Mouse (Mus musculus) forebrain, embryonic 14.5 days (tissue): ENCODE measurements at regions not wholly inside any gene's neighbourhood (a gene's known extent, or its start where the extent isn't known, plus 50 kb on each side); places are given as distances from the start of the nearest gene placed in this dataset.
A peak's percentile ranks its signal among the peaks of the same experiment; 100 is the strongest.

Source experiments
- ATAC-seq: fragments of 200-750 bp; cut with Nextera tagmentation; 2 replicates; pipeline ENCODE4 v1.8.0; 2017; ENCODE audit warnings: mild to moderate bottlenecking, moderate library complexity
- DNase-seq: peaks from one replicate; pipeline ENCODE4 v3.0.0-alpha.2; 2015; ENCODE audit warnings: low spot score
- H3K27ac ChIP-seq: fragments of 300-500 bp; sonication (generic); 2 replicates; pipeline ENCODE4 v1.5.1; 2014; ENCODE audit warnings: low read depth, mild to moderate bottlenecking, control low read depth, low read length, moderate library complexity
- H3K27me3 ChIP-seq: fragments of 300-500 bp; sonication (generic); replicated peaks from 2 replicates; pipeline ENCODE4 v1.6.1; 2014; ENCODE audit warnings: low read length, control low read depth, mixed read lengths; ENCODE audit not compliant: control insufficient read depth, insufficient read depth
- H3K36me3 ChIP-seq: fragments of 300-500 bp; sonication (generic); 2 replicates; pipeline ENCODE4 v1.6.1; 2014; ENCODE audit warnings: low read length, control low read depth; ENCODE audit not compliant: control insufficient read depth, insufficient read depth
- H3K4me1 ChIP-seq: fragments of 300-500 bp; sonication (generic); 2 replicates; pipeline ENCODE4 v1.6.1; 2014; ENCODE audit warnings: antibody characterized with exemption, low read length, control low read depth; ENCODE audit not compliant: control insufficient read depth, insufficient read depth
- H3K4me2 ChIP-seq: fragments of 300-500 bp; sonication (generic); 2 replicates; pipeline ENCODE4 v1.6.1; 2014; ENCODE audit warnings: mild to moderate bottlenecking, control low read depth, low read length
- H3K4me3 ChIP-seq: fragments of 300-500 bp; sonication (generic); 2 replicates; pipeline ENCODE4 v1.5.1; 2014; ENCODE audit warnings: low read depth, low read length, control low read depth
- H3K9ac ChIP-seq: fragments of 300-500 bp; sonication (generic); 2 replicates; pipeline ENCODE4 v1.6.1; 2014; ENCODE audit warnings: mild to moderate bottlenecking, low read length, control low read depth, moderate library complexity
- H3K9me3 ChIP-seq: fragments of 300-500 bp; sonication (generic); replicated peaks from 2 replicates; pipeline ENCODE4 v1.6.1; 2016; ENCODE audit warnings: low read length, control low read depth, mixed read lengths; ENCODE audit not compliant: control insufficient read depth
- WGBS: fragments of 180-500 bp; shearing (Covaris S2); extraction: QIAGEN DNeasy Blood & Tissue Kit; methylation state at CpG from one replicate; pipeline ENCODE4 v1.1.7; 2014; 5-methylcytosine and 5-hydroxymethylcytosine counted together

DNA sequence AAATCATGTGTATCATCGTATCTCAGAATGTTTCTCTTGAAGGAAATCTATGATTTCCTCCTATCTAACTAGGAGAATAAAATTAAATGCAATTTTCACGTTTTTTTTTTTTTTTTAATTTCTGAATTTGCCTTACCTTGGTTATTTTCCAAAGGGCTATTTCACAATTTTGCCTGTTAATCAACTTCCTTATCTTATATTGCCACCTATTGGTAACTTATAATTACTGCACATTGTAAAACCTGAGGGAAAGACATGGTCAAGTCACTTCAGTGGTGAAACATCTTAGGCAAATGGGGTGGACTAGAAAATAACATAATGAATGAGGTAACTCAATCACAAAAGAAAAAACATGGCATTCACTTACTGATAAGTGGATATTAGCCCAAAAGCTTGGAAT, 232.0 kb downstream of the Nap1l3 start:
- no peaks in the 10 kb centered on the region for H3K27me3 ChIP-seq
- H3K4me3 ChIP-seq = no peak overlapping the region
- no peaks in the 10 kb centered on the region for H3K36me3 ChIP-seq
- no peak overlapping the region for H3K4me2 ChIP-seq
- no peak overlapping the region for H3K27ac ChIP-seq
- DNase-seq (peak; percentile 15), ATAC-seq (no peak)
- no peaks in the 10 kb centered on the region for H3K4me1 ChIP-seq
- H3K9ac ChIP-seq = no peak overlapping the region
- WGBS = 43% methylated on average over 2 of the region's 2 CpGs
- no peaks in the 10 kb centered on the region for H3K9me3 ChIP-seq
